Mouse (Mus musculus) ES-Bruce4 (cell line): Measurements from ENCODE around the gene Dscaml1.

Source experiments
- CTCF ChIP-seq: IDR thresholded peaks from one replicate; pipeline ENCODE4 v1.8.1; 2011; ENCODE audit warnings: low read depth, low read length
- EP300 ChIP-seq: IDR thresholded peaks from 2 replicates; pipeline ENCODE4 v1.6.1; 2011; ENCODE audit warnings: low read depth, low read length; ENCODE audit not compliant: insufficient read depth

GRCm38 (mm10) chr9:45507482-45507881 lies 81.1 kb downstream of the Dscaml1 start:
- TF ChIP-seq CTCF (no peak), EP300 (no peak)
